Comparison of ENCODE assay signal across 15 mouse cellular contexts in genomic region chrX:141150290-141150689, GRCm38 (mm10).
DNase-seq lines count a peak whose midpoint lies in the region; ATAC-seq and TF ChIP-seq lines count a peak whose summit lies in the region.
"Had no signal": no experiment of that assay in that cellular context is flagged by ENCODE, and none has a peak within 500 bp of the region (broad histone marks: within the 10 kb centered on the region; RNA-seq: fewer than 3 reads in every experiment).

No protein-coding gene starts in this region.

- no peak overlapping the region for H3K9ac ChIP-seq in liver, adult 2 months (ENCODE audit: low read depth, low read length)
- no peak overlapping the region for H3K9ac ChIP-seq in forebrain, embryonic 13.5 days
- no peak overlapping the region for H3K9ac ChIP-seq in hindbrain, embryonic 16.5 days (ENCODE audit: low read depth, low read length)
- no peak overlapping the region for H3K9ac ChIP-seq in midbrain, postnatal 0 days (replicated peaks; ENCODE audit: low read length, poor library complexity, severe bottlenecking)

- H3K27ac ChIP-seq in liver, adult 2 months (replicated peaks; ENCODE audit: insufficient read depth, low read depth, low read length) = peak overlapping the region; percentile 10; the same call in 1 of the 2 replicates
- no peak overlapping the region for H3K27ac ChIP-seq in forebrain, embryonic 13.5 days
- H3K27ac ChIP-seq in hindbrain, embryonic 16.5 days (ENCODE audit: low read depth, low read length) = no peak overlapping the region
- H3K27ac ChIP-seq in midbrain, postnatal 0 days (ENCODE audit: low read depth, low read length) = no peak overlapping the region

- peaks cover 10% of the 10 kb centered on the region for H3K4me1 ChIP-seq in liver, adult 2 months (ENCODE audit: control insufficient read depth, insufficient read depth, low read length)
- H3K4me1 ChIP-seq in forebrain, embryonic 13.5 days = no peaks in the 10 kb centered on the region
- no peaks in the 10 kb centered on the region for H3K4me1 ChIP-seq in hindbrain, embryonic 16.5 days (ENCODE audit: control insufficient read depth, insufficient read depth, low read depth, low read length)
- H3K4me1 ChIP-seq in midbrain, postnatal 0 days (ENCODE audit: insufficient read depth, low read length) = no peaks in the 10 kb centered on the region

- no peak overlapping the region for H3K4me2 ChIP-seq in forebrain, embryonic 13.5 days
- H3K4me2 ChIP-seq in hindbrain, embryonic 16.5 days (ENCODE audit: low read length) = no peak overlapping the region
- no peak overlapping the region for H3K4me2 ChIP-seq in midbrain, postnatal 0 days (ENCODE audit: low read depth, low read length, poor library complexity, severe bottlenecking)

- H3K36me3 ChIP-seq in liver, adult 2 months (ENCODE audit: control insufficient read depth, insufficient read depth, low read length) = no peaks in the 10 kb centered on the region
- H3K36me3 ChIP-seq in forebrain, embryonic 13.5 days (ENCODE audit: poor library complexity, severe bottlenecking) = no peaks in the 10 kb centered on the region
- no peaks in the 10 kb centered on the region for H3K36me3 ChIP-seq in hindbrain, embryonic 16.5 days (ENCODE audit: control insufficient read depth, insufficient read depth, low read length)
- H3K36me3 ChIP-seq in midbrain, postnatal 0 days (ENCODE audit: insufficient read depth, low read length) = peaks cover 3% of the 10 kb centered on the region; the same call in 1 of the 2 replicates

- H3K9me3 ChIP-seq in forebrain, embryonic 13.5 days (replicated peaks) = no peaks in the 10 kb centered on the region
- H3K9me3 ChIP-seq in hindbrain, embryonic 16.5 days (ENCODE audit: control insufficient read depth, low read length) = no peaks in the 10 kb centered on the region
- no peaks in the 10 kb centered on the region for H3K9me3 ChIP-seq in midbrain, postnatal 0 days (ENCODE audit: low read length)

- H3K27me3 ChIP-seq in liver, adult 2 months (ENCODE audit: control insufficient read depth, insufficient read depth, low read length) = no peaks in the 10 kb centered on the region
- peaks cover 3% of the 10 kb centered on the region; the same call in 1 of the 2 replicates for H3K27me3 ChIP-seq in forebrain, embryonic 13.5 days
- peaks cover 3% of the 10 kb centered on the region; the same call in 1 of the 2 replicates for H3K27me3 ChIP-seq in hindbrain, embryonic 16.5 days (replicated peaks; ENCODE audit: control insufficient read depth, insufficient read depth, low read length)
- no peaks in the 10 kb centered on the region for H3K27me3 ChIP-seq in midbrain, postnatal 0 days (ENCODE audit: insufficient read depth, low read length)
- H3K27me3 ChIP-seq: CH12.LX had no signal

- peak; percentile 48; the same call in 1 of the 2 replicates for ATAC-seq in forebrain, embryonic 13.5 days
- ATAC-seq in hindbrain, embryonic 16.5 days = peak; percentile 34; the same call in 1 of the 2 replicates
- peak; percentile 54; the same call in 1 of the 2 replicates for ATAC-seq in midbrain, postnatal 0 days (ENCODE audit: low FRiP score)

- H3K4me3 ChIP-seq in liver, adult 2 months (ENCODE audit: insufficient read depth, low read depth, low read length) = no peak overlapping the region
- no peak overlapping the region for H3K4me3 ChIP-seq in forebrain, embryonic 13.5 days
- H3K4me3 ChIP-seq in hindbrain, embryonic 16.5 days (ENCODE audit: low read length) = no peak overlapping the region
- H3K4me3 ChIP-seq in midbrain, postnatal 0 days (ENCODE audit: low read depth, low read length) = no peak overlapping the region

- TF ChIP-seq CTCF in liver, adult 2 months (IDR thresholded peaks at IDR 0.05; ENCODE audit: low read depth, low read length) = no peak
- TF ChIP-seq CTCF in midbrain, postnatal 0 days (IDR thresholded peaks at IDR 0.05) = no peak

- no peaks in the 10 kb centered on the region for H3K79me2 ChIP-seq in liver, adult 2 months (ENCODE audit: control insufficient read depth, insufficient read depth, low read length)

- no peak for TF ChIP-seq POLR2A in liver, adult 2 months (IDR thresholded peaks at IDR 0.05; ENCODE audit: extremely low read depth, insufficient read depth, low read length)

- DNase-seq in liver, adult 2 months (ENCODE audit: extremely low read depth, low read depth, low spot score) = peak; percentile 14
- DNase-seq in liver = no peak
- no peak for DNase-seq in midbrain, postnatal 0 days (ENCODE audit: low spot score)
- DNase-seq in urinary bladder, postnatal 36 days (ENCODE audit: low spot score in 2 of 2) = no peak
- no peak for DNase-seq in thymus, postnatal 4 days
- DNase-seq in adrenal gland, adult 18-20 months (ENCODE audit: low spot score in 2 of 2) = no peak
- DNase-seq: adrenal gland, postnatal 36 days; cerebellum, adult 11-12 months; gastrocnemius, postnatal 14 days; heart, postnatal 10 days; kidney, adult 11 months; layer of hippocampus, adult 9-11 months had no signal
